Mouse (Mus musculus) hematopoietic multipotent progenitor cell, adult 10-12 weeks (in vitro differentiated cells): Measurements from ENCODE around the gene Ddx41. TPM values are rescaled to one million over a fixed set of nuclear protein-coding genes. Genes with fewer than 3 reads are reported as not detected.

Source experiments
- polyA plus RNA-seq: library from polyadenylated mRNA; stranded (reverse); fragments of >175 nt; gene quantifications from 2 replicates; pipeline ENCODE4 v1.2.3, GENCODE M21; 2012; ENCODE audit warnings: low replicate concordance

The Ddx41 gene
- 103 and 109 TPM in 2 replicates for polyA plus RNA-seq

GRCm38 (mm10) chr13:55536194-55537175, at the start of gene Ddx41:
Ddx41 (minus strand) TSS chr13:55536658.

GRCm38 (mm10) chr13:55573432-55573831, 37.0 kb upstream of the Ddx41 start, which contains the start of gene Tmed9:
Tmed9 (plus strand) TSS chr13:55573732.

GRCm38 (mm10) chr13:55571027-55571751, 34.7 kb upstream of the Ddx41 start, which contains the start of gene Fam193b:
Fam193b (minus strand) TSS chr13:55571120.

GRCm38 (mm10) chr13:55529198-55529915, 7.1 kb downstream of the Ddx41 start, which contains the start of gene Dok3:
Dok3 (minus strand) TSS chr13:55529296.

GRCm38 (mm10) chr13:55513111-55513748, 23.2 kb downstream of the Ddx41 start, which contains the start of gene Pdlim7:
Pdlim7 (minus strand) TSS chr13:55513676.

GRCm38 (mm10) chr13:55487578-55488498, 48.6 kb downstream of the Ddx41 start, which contains the start of gene Dbn1:
Dbn1 (minus strand) TSS chr13:55488111.

Other genes starting within 250 kb of the Ddx41 start
- 229 and 294 TPM in 2 replicates for gene Prelid1, start 216.2 kb downstream of the Ddx41 start, polyA plus RNA-seq
- gene Rab24, start 214.7 kb downstream of the Ddx41 start, polyA plus RNA-seq: 89.1 and 111 TPM in 2 replicates
- 5.3 and 15.9 TPM in 2 replicates for gene Mxd3, start 206.8 kb downstream of the Ddx41 start, polyA plus RNA-seq
- gene Lman2, start 173.9 kb downstream of the Ddx41 start, polyA plus RNA-seq: 49.6 and 89.4 TPM in 2 replicates
- gene Rgs14, start 166.9 kb downstream of the Ddx41 start, polyA plus RNA-seq: 59.4 and 65.0 TPM in 2 replicates
- gene Slc34a1, start 138.5 kb downstream of the Ddx41 start, polyA plus RNA-seq: 0.49 and 0.69 TPM in 2 replicates
- gene Pfn3, start 121.4 kb downstream of the Ddx41 start, polyA plus RNA-seq: not detected in 2 replicates
- gene F12, start 109.9 kb downstream of the Ddx41 start, polyA plus RNA-seq: 0.29 TPM in 2 replicates
- 242 and 271 TPM in 2 replicates for gene Grk6, start 91.6 kb downstream of the Ddx41 start, polyA plus RNA-seq
- 16.2 and 61.9 TPM in 2 replicates for gene Prr7, start 72.4 kb downstream of the Ddx41 start, polyA plus RNA-seq
- gene Dbn1, start 48.5 kb downstream of the Ddx41 start, polyA plus RNA-seq: 7.9 and 12.5 TPM in 2 replicates
- gene Pdlim7, start 23.0 kb downstream of the Ddx41 start, polyA plus RNA-seq: 67.1 and 113 TPM in 2 replicates
- 740 and 1,822 TPM in 2 replicates for gene Dok3, start 7.4 kb downstream of the Ddx41 start, polyA plus RNA-seq
- gene Fam193b, start 34.5 kb upstream of the Ddx41 start, polyA plus RNA-seq: 114 and 272 TPM in 2 replicates
- 85.5 and 140 TPM in 2 replicates for gene Tmed9, start 37.1 kb upstream of the Ddx41 start, polyA plus RNA-seq
- 29.7 and 36.1 TPM in 2 replicates for gene B4galt7, start 63.2 kb upstream of the Ddx41 start, polyA plus RNA-seq
- 19.9 and 30.4 TPM in 2 replicates for gene Caml, start 86.3 kb upstream of the Ddx41 start, polyA plus RNA-seq
- 16.8 and 28.2 TPM in 2 replicates for gene Ddx46, start 98.4 kb upstream of the Ddx41 start, polyA plus RNA-seq
- gene B230219D22Rik, start 156.5 kb upstream of the Ddx41 start, polyA plus RNA-seq: 20.4 and 22.0 TPM in 2 replicates
- gene Txndc15, start 178.0 kb upstream of the Ddx41 start, polyA plus RNA-seq: 16.9 and 38.0 TPM in 2 replicates
- 27.3 and 39.0 TPM in 2 replicates for gene Pcbd2, start 190.7 kb upstream of the Ddx41 start, polyA plus RNA-seq
- gene Catsper3, start 247.9 kb upstream of the Ddx41 start, polyA plus RNA-seq: not detected in 2 replicates